Mouse (Mus musculus): ENCODE data around the gene Gm36210. TPM values are rescaled to one million over a fixed set of nuclear protein-coding genes. Genes with fewer than 3 reads are reported as not detected.
A peak's percentile ranks its signal among the peaks of the same experiment; 100 is the strongest.

Gene Gm36210
- polyA plus RNA-seq, 1 experiment = 0.08 TPM

GRCm38 (mm10) chr7:4912248-4912647 is 5.9 kb upstream of the Gm36210 start:
- Histone ChIP-seq H3K27ac (ENCODE audit: insufficient read depth, low read length) (no peak overlapping the region), H3K36me3 (ENCODE audit: control insufficient read depth, insufficient read depth, low read length) (no peaks in the 10 kb centered on the region), H3K4me1 (ENCODE audit: control insufficient read depth, insufficient read depth, insufficient read length) (peaks cover 6% of the 10 kb centered on the region; the same call in 1 of the 2 replicates), H3K27me3 (ENCODE audit: control insufficient read depth, insufficient read depth, low read length) (no peaks in the 10 kb centered on the region), H3K4me3 (ENCODE audit: extremely low read depth, insufficient read depth, insufficient read length) (no peak overlapping the region)
- no peak for DNase-seq (ENCODE audit: low read depth in 1 of 2, low spot score in 2 of 2)
- TF ChIP-seq POLR2A (IDR thresholded peaks at IDR 0.05; ENCODE audit: low read depth, low read length) (no peak), CTCF (IDR thresholded peaks at IDR 0.05; ENCODE audit: extremely low read depth, insufficient read depth, insufficient read length, insufficient replicate concordance) (no peak)
- WGBS = 79% methylated on average over 5 of the region's 5 CpGs

- no peak for TF ChIP-seq POLR2A (IDR thresholded peaks at IDR 0.05; ENCODE audit: low read depth, low read length)
- peak; percentile 29; the same call in 1 of the 2 replicates for TF ChIP-seq CTCF (IDR thresholded peaks at IDR 0.05; ENCODE audit: extremely low read depth, insufficient read depth, insufficient read length, insufficient replicate concordance)
- Histone ChIP-seq H3K27me3 (ENCODE audit: control insufficient read depth, insufficient read depth, low read length) (no peaks in the 10 kb centered on the region), H3K36me3 (ENCODE audit: control insufficient read depth, insufficient read depth, low read length) (no peaks in the 10 kb centered on the region), H3K27ac (ENCODE audit: insufficient read depth, low read length) (no peak overlapping the region), H3K4me3 (ENCODE audit: extremely low read depth, insufficient read depth, insufficient read length) (no peak overlapping the region), H3K4me1 (ENCODE audit: control insufficient read depth, insufficient read depth, insufficient read length) (peaks cover 6% of the 10 kb centered on the region; the same call in 1 of the 2 replicates)
- peak in 1 of 2 experiments; percentile 33 for DNase-seq (ENCODE audit: low read depth in 1 of 2, low spot score in 2 of 2)
- WGBS = 59% methylated on average over 9 of the region's 9 CpGs
Observed at GRCm38 (mm10) chr7:4911561-4911960, 5.2 kb upstream of the Gm36210 start.

GRCm38 (mm10) chr7:4902404-4902803 is 3.9 kb downstream of the Gm36210 start:
- Histone ChIP-seq H3K36me3 (ENCODE audit: control insufficient read depth, insufficient read depth, low read length) (no peaks in the 10 kb centered on the region), H3K27me3 (ENCODE audit: control insufficient read depth, insufficient read depth, low read length) (no peaks in the 10 kb centered on the region; the same call in 1 of the 2 replicates), H3K4me3 (ENCODE audit: extremely low read depth, insufficient read depth, insufficient read length) (no peak overlapping the region), H3K27ac (ENCODE audit: insufficient read depth, low read length) (no peak overlapping the region), H3K4me1 (ENCODE audit: control insufficient read depth, insufficient read depth, insufficient read length) (no peaks in the 10 kb centered on the region)
- no peak for DNase-seq (ENCODE audit: low read depth in 1 of 2, low spot score in 2 of 2)
- TF ChIP-seq POLR2A (IDR thresholded peaks at IDR 0.05; ENCODE audit: low read depth, low read length) (no peak), CTCF (IDR thresholded peaks at IDR 0.05; ENCODE audit: extremely low read depth, insufficient read depth, insufficient read length, insufficient replicate concordance) (no peak)
- WGBS = 88% methylated on average over 9 of the region's 9 CpGs

GRCm38 (mm10) chr7:4901171-4901570 is 5.1 kb downstream of the Gm36210 start:
- 76% methylated on average over 8 of the region's 8 CpGs for WGBS
- H3K36me3 ChIP-seq (ENCODE audit: control insufficient read depth, insufficient read depth, low read length) = no peaks in the 10 kb centered on the region
- no peak for DNase-seq (ENCODE audit: low read depth in 1 of 2, low spot score in 2 of 2)

GRCm38 (mm10) chr7:4900523-4900851 is 5.8 kb downstream of the Gm36210 start:
- TF ChIP-seq POLR2A (IDR thresholded peaks at IDR 0.05; ENCODE audit: low read depth, low read length) (no peak), CTCF (IDR thresholded peaks at IDR 0.05; ENCODE audit: extremely low read depth, insufficient read depth, insufficient read length, insufficient replicate concordance) (no peak)
- no peaks in the 10 kb centered on the region for H3K4me1 ChIP-seq (ENCODE audit: control insufficient read depth, insufficient read depth, insufficient read length)
- no peak overlapping the region for H3K27ac ChIP-seq (ENCODE audit: insufficient read depth, low read length)
- no peaks in the 10 kb centered on the region for H3K36me3 ChIP-seq (ENCODE audit: control insufficient read depth, insufficient read depth, low read length)
- WGBS = 28% methylated on average over 11 of the region's 11 CpGs
- peak overlapping the region; percentile 10; the same call in 1 of the 2 replicates for H3K4me3 ChIP-seq (ENCODE audit: extremely low read depth, insufficient read depth, insufficient read length)
- no peak for DNase-seq (ENCODE audit: low read depth in 1 of 2, low spot score in 2 of 2)
- no peaks in the 10 kb centered on the region; the same call in 1 of the 2 replicates for H3K27me3 ChIP-seq (ENCODE audit: control insufficient read depth, insufficient read depth, low read length)

More at GRCm38 (mm10) chr7:4901171-4901570, 5.1 kb downstream of the Gm36210 start:
- Histone ChIP-seq H3K4me3 (ENCODE audit: extremely low read depth, insufficient read depth, insufficient read length) (no peak overlapping the region), H3K27me3 (ENCODE audit: control insufficient read depth, insufficient read depth, low read length) (no peaks in the 10 kb centered on the region; the same call in 1 of the 2 replicates), H3K4me1 (ENCODE audit: control insufficient read depth, insufficient read depth, insufficient read length) (no peaks in the 10 kb centered on the region), H3K27ac (ENCODE audit: insufficient read depth, low read length) (no peak overlapping the region)
- TF ChIP-seq CTCF (IDR thresholded peaks at IDR 0.05; ENCODE audit: extremely low read depth, insufficient read depth, insufficient read length, insufficient replicate concordance) = no peak
- TF ChIP-seq POLR2A (IDR thresholded peaks at IDR 0.05; ENCODE audit: low read depth, low read length) = no peak

GRCm38 (mm10) chr7:4899649-4900522 is 6.4 kb downstream of the Gm36210 start:
- no peak for DNase-seq (ENCODE audit: low read depth in 1 of 2, low spot score in 2 of 2)

More at GRCm38 (mm10) chr7:4899649-4900522, 6.4 kb downstream of the Gm36210 start:
- H3K36me3 ChIP-seq (ENCODE audit: control insufficient read depth, insufficient read depth, low read length) = no peaks in the 10 kb centered on the region
- WGBS = 11% methylated on average over 19 of the region's 19 CpGs
- H3K27ac ChIP-seq (ENCODE audit: insufficient read depth, low read length) = no peak overlapping the region
- TF ChIP-seq POLR2A (IDR thresholded peaks at IDR 0.05; ENCODE audit: low read depth, low read length) = no peak
- TF ChIP-seq CTCF (IDR thresholded peaks at IDR 0.05; ENCODE audit: extremely low read depth, insufficient read depth, insufficient read length, insufficient replicate concordance) = no peak
- no peaks in the 10 kb centered on the region for H3K4me1 ChIP-seq (ENCODE audit: control insufficient read depth, insufficient read depth, insufficient read length)
- no peaks in the 10 kb centered on the region; the same call in 1 of the 2 replicates for H3K27me3 ChIP-seq (ENCODE audit: control insufficient read depth, insufficient read depth, low read length)
- peak overlapping the region; percentile 20; the same call in 1 of the 2 replicates for H3K4me3 ChIP-seq (ENCODE audit: extremely low read depth, insufficient read depth, insufficient read length)
